ENCODE assay signal across 12 mouse cellular contexts in the genomic region with DNA sequence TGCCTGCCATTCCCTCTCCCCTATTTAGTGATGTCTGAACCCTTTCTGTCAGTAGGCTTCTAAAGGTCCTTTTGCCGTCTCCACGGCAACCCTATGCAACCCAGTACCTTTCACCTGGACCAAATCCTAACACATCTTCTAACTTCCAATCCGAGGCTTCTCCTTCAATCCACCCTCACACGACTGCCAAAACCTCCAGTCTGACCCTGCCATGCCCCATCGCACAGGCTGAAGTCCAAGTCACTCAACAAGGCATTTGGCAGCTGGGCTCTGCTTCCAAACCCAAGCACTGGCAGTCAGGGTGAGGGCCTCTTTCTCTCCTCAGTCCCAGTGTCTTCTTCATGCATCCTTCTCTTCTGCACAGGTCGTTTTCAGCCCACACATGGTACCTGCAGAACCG.
DNase-seq lines count a peak whose midpoint lies in the region; ATAC-seq and TF ChIP-seq lines count a peak whose summit lies in the region.
"Had no signal": no experiment of that assay in that cellular context is flagged by ENCODE, and none has a peak within 500 bp of the region (broad histone marks: within the 10 kb centered on the region; RNA-seq: fewer than 3 reads in every experiment).

No protein-coding gene starts in this region.

- H3K27me3 ChIP-seq in hindbrain, postnatal 0 days (ENCODE audit: insufficient read depth, low read length) = no peaks in the 10 kb centered on the region
- no peaks in the 10 kb centered on the region for H3K27me3 ChIP-seq in hindbrain, embryonic 11.5 days (ENCODE audit: control insufficient read depth, insufficient read depth, low read length)
- H3K27me3 ChIP-seq in kidney, postnatal 0 days (ENCODE audit: insufficient read depth, low read length) = no peaks in the 10 kb centered on the region
- H3K27me3 ChIP-seq: limb, embryonic 15.5 days had no signal

- 60% methylated on average over 7 of the region's 7 CpGs for WGBS in hindbrain, postnatal 0 days
- 82% methylated on average over 7 of the region's 7 CpGs for WGBS in hindbrain, embryonic 11.5 days
- WGBS in kidney, postnatal 0 days = 62% methylated on average over 7 of the region's 7 CpGs

- H3K36me3 ChIP-seq in hindbrain, postnatal 0 days (ENCODE audit: insufficient read depth, low read length) = no peaks in the 10 kb centered on the region
- no peaks in the 10 kb centered on the region for H3K36me3 ChIP-seq in hindbrain, embryonic 11.5 days (ENCODE audit: control insufficient read depth, insufficient read depth, low read length)
- H3K36me3 ChIP-seq in kidney, postnatal 0 days (ENCODE audit: insufficient read depth, low read length) = no peaks in the 10 kb centered on the region
- H3K36me3 ChIP-seq: limb, embryonic 15.5 days had no signal

- no peak overlapping the region for H3K9ac ChIP-seq in hindbrain, postnatal 0 days (replicated peaks; ENCODE audit: low read length)
- H3K9ac ChIP-seq in hindbrain, embryonic 11.5 days (ENCODE audit: low read depth, low read length) = no peak overlapping the region
- no peak overlapping the region for H3K9ac ChIP-seq in kidney, postnatal 0 days (ENCODE audit: low read depth, low read length)
- H3K9ac ChIP-seq: limb, embryonic 15.5 days had no signal

- no peak overlapping the region for H3K4me3 ChIP-seq in hindbrain, postnatal 0 days (ENCODE audit: low read length)
- H3K4me3 ChIP-seq in hindbrain, embryonic 11.5 days (ENCODE audit: low read depth, low read length) = no peak overlapping the region
- no peak overlapping the region for H3K4me3 ChIP-seq in kidney, postnatal 0 days (replicated peaks; ENCODE audit: low read depth, low read length)
- H3K4me3 ChIP-seq: limb, embryonic 15.5 days had no signal

- peak; percentile 44 for DNase-seq in adrenal gland, postnatal 10 days
- no peak for DNase-seq in adrenal gland, postnatal 4 days (ENCODE audit: low spot score in 2 of 2)
- peak; percentile 35 for DNase-seq in hindbrain, postnatal 0 days (ENCODE audit: low spot score)
- no peak for DNase-seq in hindbrain, embryonic 11.5 days (ENCODE audit: low spot score)
- DNase-seq in heart, adult 9 months (ENCODE audit: low spot score in 2 of 2) = peak; percentile 65 to 80
- peak; percentile 31 for DNase-seq in kidney, postnatal 0 days (ENCODE audit: low spot score)
- DNase-seq in layer of hippocampus, postnatal 14 days (ENCODE audit: low spot score in 2 of 2) = no peak
- no peak for DNase-seq in yolk sac, embryonic 10.5 days (ENCODE audit: low spot score)
- DNase-seq: lung, postnatal 36 days; spleen, adult 18-20 months had no signal

- TF ChIP-seq CTCF in hindbrain, postnatal 0 days (IDR thresholded peaks at IDR 0.05; ENCODE audit: low read depth) = no peak
- TF ChIP-seq CTCF in kidney, postnatal 0 days (IDR thresholded peaks at IDR 0.05; ENCODE audit: low read depth) = no peak

- ATAC-seq in hindbrain, postnatal 0 days = no peak
- no peak for ATAC-seq in hindbrain, embryonic 11.5 days (ENCODE audit: low FRiP score)
- ATAC-seq in kidney, postnatal 0 days (replicated peaks; ENCODE audit: low FRiP score, low read depth) = peak; percentile 62
- ATAC-seq: hindbrain, embryonic 16.5 days had no signal

- no peak overlapping the region for H3K4me2 ChIP-seq in hindbrain, postnatal 0 days (ENCODE audit: low read depth, low read length)
- no peak overlapping the region for H3K4me2 ChIP-seq in hindbrain, embryonic 11.5 days (replicated peaks; ENCODE audit: low read depth, low read length)
- H3K4me2 ChIP-seq in kidney, postnatal 0 days (ENCODE audit: low read length) = no peak overlapping the region
- H3K4me2 ChIP-seq: limb, embryonic 15.5 days had no signal

- H3K9me3 ChIP-seq in hindbrain, postnatal 0 days (ENCODE audit: low read length) = no peaks in the 10 kb centered on the region
- H3K9me3 ChIP-seq in hindbrain, embryonic 11.5 days (ENCODE audit: control insufficient read depth, low read length) = no peaks in the 10 kb centered on the region
- H3K9me3 ChIP-seq in kidney, postnatal 0 days (replicated peaks; ENCODE audit: low read length) = no peaks in the 10 kb centered on the region
- H3K9me3 ChIP-seq: limb, embryonic 15.5 days had no signal

- H3K4me1 ChIP-seq in hindbrain, postnatal 0 days (ENCODE audit: insufficient read depth, low read length) = no peaks in the 10 kb centered on the region
- H3K4me1 ChIP-seq in hindbrain, embryonic 11.5 days (replicated peaks; ENCODE audit: control insufficient read depth, insufficient read depth, low read length) = no peaks in the 10 kb centered on the region
- H3K4me1 ChIP-seq in kidney, postnatal 0 days (replicated peaks; ENCODE audit: insufficient read depth, low read length) = peaks cover 4% of the 10 kb centered on the region
- H3K4me1 ChIP-seq: limb, embryonic 15.5 days had no signal

- no peak overlapping the region for H3K27ac ChIP-seq in hindbrain, postnatal 0 days
- no peak overlapping the region for H3K27ac ChIP-seq in hindbrain, embryonic 11.5 days (ENCODE audit: low read depth, low read length)
- H3K27ac ChIP-seq in kidney, postnatal 0 days = peak overlapping the region; percentile 33; the same call in 1 of the 2 replicates
- H3K27ac ChIP-seq: limb, embryonic 15.5 days had no signal

Comparison
In these comparisons a context has a peak if more than half of its experiments do, and no peak if none do; other contexts are left out.
1. DNase-seq: peak in adrenal gland, postnatal 10 days (single experiment), hindbrain, postnatal 0 days (single experiment), heart, adult 9 months (2 of 2) and kidney, postnatal 0 days (single experiment); none in adrenal gland, postnatal 4 days (0 of 2), hindbrain, embryonic 11.5 days (single experiment), layer of hippocampus, postnatal 14 days (0 of 2) and yolk sac, embryonic 10.5 days (single experiment).